Mouse (Mus musculus) ES-Bruce4 (cell line): ENCODE data around the gene Mgmt.

Experiments
- CTCF ChIP-seq: IDR thresholded peaks from one replicate; pipeline ENCODE4 v1.8.1; 2011; ENCODE audit warnings: low read depth, low read length
- EP300 ChIP-seq: IDR thresholded peaks from 2 replicates; pipeline ENCODE4 v1.6.1; 2011; ENCODE audit warnings: low read depth, low read length; ENCODE audit not compliant: insufficient read depth
- POLR2A ChIP-seq: IDR thresholded peaks from one replicate; pipeline ENCODE4 v1.8.1; 2011; ENCODE audit warnings: low read length; ENCODE audit not compliant: insufficient read depth

DNA sequence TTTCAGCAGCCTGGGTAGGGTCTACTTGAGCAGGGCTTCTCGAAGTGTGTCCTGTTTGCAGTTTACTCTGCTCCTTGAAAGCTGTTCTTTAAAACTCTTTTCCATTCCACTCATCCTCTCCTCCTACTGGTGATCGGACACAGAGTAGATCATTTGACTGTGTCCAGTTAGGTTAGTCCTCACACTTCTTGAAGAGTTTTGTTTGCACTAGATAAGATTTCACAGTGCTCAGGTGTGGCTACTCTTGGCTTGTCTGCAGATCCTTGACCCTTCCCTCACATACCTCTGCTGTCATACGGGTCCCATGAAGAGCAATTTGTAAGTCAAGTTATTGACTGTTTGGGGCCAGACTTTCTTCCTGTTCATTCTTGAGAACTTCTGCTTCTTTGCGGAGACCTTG is 221.8 kb downstream of the Mgmt start:
- no peak for TF ChIP-seq CTCF
- no peak for TF ChIP-seq POLR2A
- no peak for TF ChIP-seq EP300
